Mouse (Mus musculus) gastrocnemius, postnatal 10 days (tissue): ENCODE data around the gene Taf8. TPM values are rescaled to one million over a fixed set of nuclear protein-coding genes. Genes with fewer than 3 reads are reported as not detected.

ENCODE experiments used
- DNase-seq: peaks from one replicate; pipeline ENCODE4 v3.0.0; 2021; ENCODE audit warnings: mixed read lengths
- total RNA-seq, 2 experiments: library from RNA; stranded (reverse); gene quantifications; 2 replicates each; pipeline ENCODE4 v1.2.3; 2021

Gene Taf8
- total RNA-seq, 2 experiments from 2014 or later: 9.8 to 10.2 TPM

GRCm38 (mm10) chr17:47484241-47484921 lies 17.7 kb downstream of the Taf8 start:
- DNase-seq: no peak

- DNase-seq: peak; percentile 78
Observed at GRCm38 (mm10) chr17:47482401-47482800, 19.7 kb downstream of the Taf8 start.

- DNase-seq: no peak
Observed at GRCm38 (mm10) chr17:47479887-47480286, 22.2 kb downstream of the Taf8 start.

DNA sequence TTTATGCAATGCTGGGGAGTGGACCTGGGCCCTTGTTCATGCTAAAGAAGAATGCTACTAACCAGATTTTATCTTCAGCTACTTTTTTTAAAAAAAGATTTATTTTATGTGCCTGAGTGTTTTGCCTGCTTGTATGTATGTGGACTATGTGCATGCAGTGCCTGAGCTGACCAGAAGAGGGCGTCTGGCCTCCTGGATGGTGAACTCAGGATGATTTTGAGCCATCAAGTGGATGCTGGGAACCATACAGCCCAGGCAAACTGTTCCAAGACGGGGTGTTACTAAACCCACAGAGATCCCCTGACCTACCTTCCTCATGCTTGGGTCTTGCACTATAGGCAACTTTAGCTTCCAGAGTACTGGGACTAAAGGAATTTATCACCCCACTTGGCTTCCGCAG lies 26.4 kb downstream of the Taf8 start:
- no peak for DNase-seq

GRCm38 (mm10) chr17:47475181-47475580 lies 26.9 kb downstream of the Taf8 start:
- DNase-seq: no peak

DNA sequence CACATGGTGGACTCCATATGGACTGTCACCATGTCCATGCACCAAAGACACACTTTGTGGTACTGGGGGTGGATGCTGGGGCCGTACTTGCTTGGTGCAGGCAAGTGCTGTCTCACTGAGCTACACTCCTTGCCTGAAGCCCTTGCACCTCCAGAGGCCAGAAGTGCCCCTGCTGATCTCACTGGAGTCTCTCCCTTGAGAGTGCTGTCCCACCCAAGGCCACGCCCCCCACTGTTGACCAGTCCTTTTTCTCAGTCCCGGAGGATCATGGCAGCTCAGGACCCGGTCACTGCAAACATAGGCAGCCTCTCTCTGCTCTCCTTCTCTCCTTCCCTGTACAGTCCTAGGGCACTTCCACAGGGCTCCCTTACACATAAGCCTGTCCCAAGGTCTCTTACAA lies 27.8 kb downstream of the Taf8 start:
- DNase-seq: no peak

- DNase-seq: peak; percentile 72
Observed at GRCm38 (mm10) chr17:47473434-47473974, 28.6 kb downstream of the Taf8 start.

- DNase-seq: no peak
Observed at GRCm38 (mm10) chr17:47472435-47473350, 29.4 kb downstream of the Taf8 start.

- no peak for DNase-seq
Observed at GRCm38 (mm10) chr17:47470686-47471085, 31.4 kb downstream of the Taf8 start.

DNA sequence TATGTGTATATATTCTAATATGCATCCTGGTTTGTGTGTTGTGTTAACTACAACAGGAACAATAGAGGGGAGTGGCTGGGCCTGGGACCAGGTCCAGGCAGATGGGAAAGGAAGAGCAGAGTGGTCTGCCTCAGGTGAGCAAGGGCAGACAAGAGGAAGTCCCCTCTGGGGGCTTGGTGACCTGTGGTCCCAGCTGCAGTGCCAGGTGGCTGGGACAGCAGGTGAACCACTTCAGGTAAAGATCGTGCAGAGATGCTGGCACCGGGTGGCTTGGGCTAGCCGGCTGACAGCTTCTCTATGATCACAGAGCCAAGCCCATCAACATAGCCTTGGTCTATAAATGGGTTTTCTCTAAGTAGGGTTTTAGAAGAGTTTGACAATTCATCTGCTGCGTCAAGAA lies 32.0 kb downstream of the Taf8 start:
- DNase-seq: no peak

DNA sequence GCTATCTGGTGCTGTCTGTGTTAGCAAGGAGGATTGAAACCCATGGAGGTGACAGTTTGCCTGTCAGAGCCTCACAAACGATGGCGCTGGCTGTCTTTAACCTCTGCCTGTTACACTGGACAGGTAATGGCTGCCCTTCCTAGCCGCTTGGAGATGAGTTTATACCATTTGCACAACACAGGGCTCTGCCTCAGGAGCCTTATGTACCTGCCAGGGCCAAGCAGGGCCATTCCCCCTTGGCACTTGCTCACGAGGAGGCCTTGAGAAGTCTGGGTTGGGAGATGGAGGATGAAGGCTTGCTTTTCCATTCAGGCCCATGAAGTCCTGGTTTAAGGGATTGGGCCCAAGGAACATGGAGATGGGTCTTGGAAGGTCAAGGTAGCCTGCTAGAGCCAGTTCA lies 32.5 kb downstream of the Taf8 start:
- no peak for DNase-seq

- DNase-seq: peak; percentile 46
Observed at GRCm38 (mm10) chr17:47468466-47468865, 33.6 kb downstream of the Taf8 start.

- DNase-seq: no peak
Observed at GRCm38 (mm10) chr17:47468063-47468462, 34.0 kb downstream of the Taf8 start.

GRCm38 (mm10) chr17:47467659-47468058 lies 34.4 kb downstream of the Taf8 start:
- no peak for DNase-seq

DNA sequence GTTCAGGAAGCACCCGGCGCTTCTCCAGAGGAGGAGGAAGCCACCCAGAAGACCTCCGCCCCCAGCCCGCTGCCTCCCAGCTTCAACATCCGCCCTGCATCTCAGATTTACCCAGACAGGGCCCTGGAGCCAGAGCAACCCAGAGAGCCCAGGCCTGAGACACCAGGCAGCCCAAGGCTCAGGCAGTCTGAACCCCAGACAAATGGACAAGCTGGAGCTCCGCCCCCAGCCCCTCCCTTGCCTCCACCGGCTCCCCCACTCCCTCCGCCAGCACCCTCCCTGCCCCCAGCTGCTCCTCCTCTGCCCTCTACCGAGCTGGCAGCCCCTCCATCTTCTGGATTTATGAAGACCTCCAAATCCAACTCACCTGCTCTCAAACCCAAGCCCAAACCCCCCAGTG lies 35.8 kb downstream of the Taf8 start:
- DNase-seq: no peak

DNA sequence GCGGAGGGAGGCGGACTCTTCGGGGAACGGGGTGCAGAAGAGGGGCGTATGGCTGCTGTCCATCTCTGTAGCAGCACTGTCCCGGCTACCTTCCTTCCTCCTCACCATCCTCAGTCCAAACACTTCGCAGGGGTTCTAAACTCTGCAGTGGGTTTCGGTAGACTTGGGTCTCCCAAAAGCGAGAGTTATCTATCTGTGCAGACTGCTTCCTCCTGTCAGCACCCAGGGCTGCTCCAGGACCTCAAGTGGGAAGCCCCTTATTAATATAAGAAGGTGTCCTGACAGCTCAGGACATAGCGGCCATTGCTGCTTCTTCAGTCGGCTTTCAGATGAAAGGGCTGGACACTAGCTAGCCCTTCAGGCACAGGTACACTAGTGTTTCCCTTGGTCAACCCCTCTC lies 37.1 kb downstream of the Taf8 start:
- no peak for DNase-seq

DNA sequence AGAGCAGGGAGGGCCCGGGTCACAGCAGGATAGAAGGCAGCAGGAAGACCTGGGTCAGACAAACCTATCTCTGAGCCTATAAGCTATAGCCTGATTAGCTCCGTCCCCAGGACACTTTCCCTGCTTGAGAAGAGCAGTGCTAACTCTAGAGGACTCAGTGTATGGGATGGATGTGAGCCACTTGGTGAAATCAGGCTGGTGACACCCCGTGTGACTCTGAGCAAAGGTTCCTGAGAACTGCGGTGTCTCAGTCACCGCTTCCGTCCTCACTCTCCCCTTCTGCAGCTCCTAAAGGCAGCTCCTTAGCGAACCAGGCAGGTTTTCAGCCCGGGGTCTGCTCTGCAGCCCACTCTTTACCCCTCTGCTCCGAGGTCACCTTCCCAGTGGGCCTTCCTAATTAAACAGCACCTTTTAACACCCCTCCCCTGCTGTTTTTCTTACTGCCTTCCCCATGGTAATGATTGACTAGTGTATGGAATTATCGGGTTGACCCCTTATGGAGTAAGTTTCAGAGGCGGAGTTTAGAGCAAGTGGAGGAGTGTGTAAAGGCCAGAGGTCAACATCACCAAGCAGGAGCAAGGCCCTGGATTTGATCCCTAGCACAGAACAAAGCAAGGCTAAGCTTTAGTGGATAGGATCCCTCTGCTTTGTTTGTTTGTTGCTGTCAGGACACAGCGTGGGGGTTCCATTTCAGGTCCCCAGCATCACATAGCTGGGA lies 37.7 kb downstream of the Taf8 start:
- no peak for DNase-seq

- no peak for DNase-seq
Observed at GRCm38 (mm10) chr17:47462728-47463388, 39.2 kb downstream of the Taf8 start.

DNA sequence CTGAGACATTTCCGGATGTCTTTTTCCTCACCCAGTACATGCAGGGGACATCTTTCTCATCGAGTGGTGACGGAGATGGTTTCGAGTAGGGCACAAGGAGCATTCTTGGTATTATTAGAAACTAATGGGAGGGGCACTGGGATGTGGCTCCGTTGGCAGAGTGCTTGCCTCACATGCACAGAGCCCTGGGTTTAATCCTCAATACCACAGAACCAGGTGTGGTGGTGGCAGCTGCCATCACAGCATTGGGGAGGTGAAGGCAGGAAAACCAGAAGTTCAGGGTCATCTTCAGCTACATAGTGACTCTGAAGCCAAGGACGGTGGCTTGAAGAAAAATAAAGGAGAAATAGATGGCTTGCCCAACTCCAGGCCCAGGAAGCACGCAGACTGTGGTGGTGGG lies 39.9 kb downstream of the Taf8 start:
- no peak for DNase-seq

- DNase-seq: no peak
Observed at GRCm38 (mm10) chr17:47461688-47462087, 40.4 kb downstream of the Taf8 start.

- no peak for DNase-seq
Observed at GRCm38 (mm10) chr17:47459341-47459919, 42.7 kb downstream of the Taf8 start.

GRCm38 (mm10) chr17:47458936-47459335 lies 43.2 kb downstream of the Taf8 start:
- no peak for DNase-seq
